Mouse (Mus musculus) heart, embryonic 15.5 days (tissue): ENCODE measurements around the gene Tyw1. TPM values are rescaled to one million over a fixed set of nuclear protein-coding genes. Genes with fewer than 3 reads are reported as not detected.

Source experiments
- ATAC-seq: fragments of 200-750 bp; cut with Nextera tagmentation; replicated peaks from 2 replicates; pipeline ENCODE4 v1.8.0; 2017; ENCODE audit warnings: low read depth, moderate TSS enrichment; ENCODE audit not compliant: insufficient number of reproducible peaks, insufficient read depth, low FRiP score
- H3K27ac ChIP-seq: fragments of 300-500 bp; sonication (generic); 2 replicates; pipeline ENCODE4 v1.5.1; 2015; ENCODE audit warnings: mild to moderate bottlenecking, inconsistent platforms
- H3K27me3 ChIP-seq: fragments of 300-500 bp; sonication (generic); 2 replicates; pipeline ENCODE4 v1.6.1; 2015; ENCODE audit warnings: inconsistent platforms
- H3K36me3 ChIP-seq: fragments of 300-500 bp; sonication (generic); 2 replicates; pipeline ENCODE4 v1.6.1; 2015; ENCODE audit warnings: mild to moderate bottlenecking, inconsistent platforms
- H3K4me1 ChIP-seq: fragments of 300-500 bp; sonication (generic); replicated peaks from 2 replicates; pipeline ENCODE4 v1.6.1; 2015; ENCODE audit warnings: inconsistent platforms
- H3K4me2 ChIP-seq: fragments of 300-500 bp; sonication (generic); 2 replicates; pipeline ENCODE4 v1.6.1; 2015; ENCODE audit warnings: inconsistent platforms, mild to moderate bottlenecking, moderate library complexity
- H3K4me3 ChIP-seq: fragments of 300-500 bp; sonication (generic); 2 replicates; pipeline ENCODE4 v1.5.1; 2015; ENCODE audit warnings: mild to moderate bottlenecking, inconsistent platforms
- H3K9ac ChIP-seq: fragments of 300-500 bp; sonication (generic); 2 replicates; pipeline ENCODE4 v1.6.1; 2015; ENCODE audit warnings: mild to moderate bottlenecking, inconsistent platforms
- H3K9me3 ChIP-seq: fragments of 300-500 bp; sonication (generic); replicated peaks from 2 replicates; pipeline ENCODE4 v1.6.1; 2016; ENCODE audit warnings: inconsistent platforms
- WGBS: fragments of 180-500 bp; shearing (Covaris S2); methylation state at CpG from one replicate; pipeline ENCODE4 v1.1.7; 2015; ENCODE audit warnings: mixed read lengths; 5-methylcytosine and 5-hydroxymethylcytosine counted together
- polyA plus RNA-seq: library from polyadenylated mRNA; unstranded; fragments of >200 nt; fragmentation: Nextera tagmentation; extraction: Ambion mirVana; gene quantifications from 2 replicates; pipeline ENCODE4 v1.2.1, GENCODE M21; 2015

Tyw1 gene
- polyA plus RNA-seq, 1 experiment from 2014 or later = 13.7 TPM

GRCm38 (mm10) chr5:130319783-130320182, 64.4 kb downstream of the Tyw1 start:
- Histone ChIP-seq H3K4me1 (no peaks in the 10 kb centered on the region), H3K4me3 (no peak overlapping the region), H3K27ac (no peak overlapping the region), H3K36me3 (peaks cover 14% of the 10 kb centered on the region; the same call in 1 of the 2 replicates), H3K27me3 (no peaks in the 10 kb centered on the region), H3K9ac (no peak overlapping the region), H3K9me3 (no peaks in the 10 kb centered on the region), H3K4me2 (no peak overlapping the region)
- WGBS = 89% methylated on average over 5 of the region's 5 CpGs
- no peak for ATAC-seq

- WGBS = 68% methylated on average over 3 of the region's 3 CpGs
- Histone ChIP-seq H3K4me3 (no peak overlapping the region), H3K27ac (no peak overlapping the region), H3K27me3 (no peaks in the 10 kb centered on the region), H3K4me1 (no peaks in the 10 kb centered on the region), H3K9me3 (no peaks in the 10 kb centered on the region), H3K9ac (no peak overlapping the region), H3K4me2 (no peak overlapping the region), H3K36me3 (peaks cover 15% of the 10 kb centered on the region; the same call in 1 of the 2 replicates)
- no peak for ATAC-seq
Measured at GRCm38 (mm10) chr5:130320485-130320884, 65.1 kb downstream of the Tyw1 start.

GRCm38 (mm10) chr5:130325486-130325885, 70.1 kb downstream of the Tyw1 start:
- no peak for ATAC-seq
- 92% methylated on average over 8 of the region's 8 CpGs for WGBS

GRCm38 (mm10) chr5:130327615-130328263, 72.3 kb downstream of the Tyw1 start:
- H3K4me3 ChIP-seq = no peak overlapping the region

More at GRCm38 (mm10) chr5:130325486-130325885, 70.1 kb downstream of the Tyw1 start:
- no peaks in the 10 kb centered on the region for H3K9me3 ChIP-seq
- no peak overlapping the region for H3K9ac ChIP-seq
- H3K4me2 ChIP-seq = no peak overlapping the region
- no peaks in the 10 kb centered on the region for H3K4me1 ChIP-seq
- peaks cover 14% of the 10 kb centered on the region for H3K36me3 ChIP-seq
- no peak overlapping the region for H3K27ac ChIP-seq
- H3K27me3 ChIP-seq = no peaks in the 10 kb centered on the region
- H3K4me3 ChIP-seq = no peak overlapping the region

GRCm38 (mm10) chr5:130328366-130328765, 72.9 kb downstream of the Tyw1 start:
- 75% methylated on average over 9 of the region's 9 CpGs for WGBS
- Histone ChIP-seq H3K9ac (no peak overlapping the region), H3K36me3 (peaks cover 14% of the 10 kb centered on the region), H3K4me2 (no peak overlapping the region), H3K27me3 (no peaks in the 10 kb centered on the region), H3K4me1 (no peaks in the 10 kb centered on the region), H3K27ac (no peak overlapping the region), H3K9me3 (no peaks in the 10 kb centered on the region), H3K4me3 (no peak overlapping the region)
- no peak for ATAC-seq

More at GRCm38 (mm10) chr5:130327615-130328263, 72.3 kb downstream of the Tyw1 start:
- Histone ChIP-seq H3K4me2 (no peak overlapping the region), H3K36me3 (peaks cover 14% of the 10 kb centered on the region), H3K27ac (no peak overlapping the region), H3K4me1 (no peaks in the 10 kb centered on the region), H3K9me3 (no peaks in the 10 kb centered on the region), H3K27me3 (no peaks in the 10 kb centered on the region), H3K9ac (no peak overlapping the region)
- no peak for ATAC-seq
- 71% methylated on average over 6 of the region's 6 CpGs for WGBS

GRCm38 (mm10) chr5:130329889-130330288, 74.5 kb downstream of the Tyw1 start:
- no peaks in the 10 kb centered on the region for H3K9me3 ChIP-seq
- WGBS = 57% methylated on average over 2 of the region's 2 CpGs
- ATAC-seq = no peak
- H3K9ac ChIP-seq = no peak overlapping the region
- no peak overlapping the region for H3K4me3 ChIP-seq
- no peaks in the 10 kb centered on the region for H3K4me1 ChIP-seq
- no peak overlapping the region for H3K27ac ChIP-seq
- H3K27me3 ChIP-seq = no peaks in the 10 kb centered on the region
- peaks cover 5% of the 10 kb centered on the region for H3K36me3 ChIP-seq
- H3K4me2 ChIP-seq = no peak overlapping the region

DNA sequence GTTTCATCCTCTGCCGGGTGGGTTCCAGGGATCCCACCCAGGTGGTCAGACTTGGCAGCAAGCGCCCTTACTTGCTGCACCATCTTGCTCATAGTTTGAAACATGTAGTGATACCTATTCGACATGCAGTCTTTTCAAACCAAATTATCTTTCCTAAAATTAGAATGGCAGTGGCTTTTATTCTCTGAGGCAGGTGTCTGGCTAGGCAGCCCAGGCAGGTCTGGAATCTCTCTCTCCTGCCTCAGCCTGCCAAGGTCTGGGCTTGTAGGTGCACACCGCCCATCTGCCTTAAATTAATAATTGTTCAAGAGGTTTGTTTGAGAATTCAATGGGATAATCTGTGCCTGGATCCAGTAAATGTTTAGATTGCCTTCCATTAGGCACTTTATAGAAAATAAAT, 75.4 kb downstream of the Tyw1 start:
- Histone ChIP-seq H3K4me1 (no peaks in the 10 kb centered on the region), H3K27ac (no peak overlapping the region), H3K4me3 (no peak overlapping the region), H3K27me3 (no peaks in the 10 kb centered on the region), H3K4me2 (no peak overlapping the region), H3K9ac (no peak overlapping the region), H3K9me3 (no peaks in the 10 kb centered on the region), H3K36me3 (peaks cover 10% of the 10 kb centered on the region)
- 76% methylated on average over 4 of the region's 4 CpGs for WGBS
- ATAC-seq = no peak

- H3K4me3 ChIP-seq = no peak overlapping the region
- no peak overlapping the region for H3K27ac ChIP-seq
- H3K27me3 ChIP-seq = no peaks in the 10 kb centered on the region
- no peaks in the 10 kb centered on the region for H3K4me1 ChIP-seq
- H3K9me3 ChIP-seq = no peaks in the 10 kb centered on the region
- no peak for ATAC-seq
- H3K36me3 ChIP-seq = peaks cover 10% of the 10 kb centered on the region
- H3K9ac ChIP-seq = no peak overlapping the region
- WGBS = 67% methylated on average over 4 of the region's 4 CpGs
- no peak overlapping the region for H3K4me2 ChIP-seq
Measured at GRCm38 (mm10) chr5:130331206-130331605, 75.8 kb downstream of the Tyw1 start.

GRCm38 (mm10) chr5:130333566-130333965, 78.1 kb downstream of the Tyw1 start:
- no peak overlapping the region for H3K9ac ChIP-seq
- H3K36me3 ChIP-seq = peaks cover 20% of the 10 kb centered on the region
- H3K4me2 ChIP-seq = no peak overlapping the region
- H3K27me3 ChIP-seq = no peaks in the 10 kb centered on the region
- H3K27ac ChIP-seq = no peak overlapping the region
- WGBS = 87% methylated on average over 7 of the region's 7 CpGs
- no peak for ATAC-seq
- H3K4me3 ChIP-seq = no peak overlapping the region
- no peaks in the 10 kb centered on the region for H3K9me3 ChIP-seq
- no peaks in the 10 kb centered on the region for H3K4me1 ChIP-seq

DNA sequence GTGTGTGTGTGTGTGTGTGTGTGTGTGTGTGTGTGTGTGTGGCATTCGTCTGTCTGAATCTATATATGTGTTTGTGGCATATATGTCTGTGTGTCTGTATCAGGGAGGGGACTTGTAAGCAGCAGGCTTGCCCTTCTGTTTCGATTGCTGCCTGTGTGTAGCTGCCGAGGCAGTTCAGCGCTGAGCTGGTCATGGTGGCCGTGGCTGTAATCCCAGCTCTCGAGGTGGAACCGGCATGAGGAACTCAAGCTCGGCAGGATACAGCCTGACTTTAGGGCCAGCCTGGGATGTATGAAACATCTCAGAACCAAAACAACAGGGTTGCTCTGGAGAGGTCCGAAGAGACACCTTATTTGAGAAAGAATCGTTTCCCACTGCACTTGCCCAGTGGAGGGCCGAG, 78.6 kb downstream of the Tyw1 start:
- Histone ChIP-seq H3K9me3 (no peaks in the 10 kb centered on the region), H3K36me3 (peaks cover 20% of the 10 kb centered on the region), H3K27me3 (no peaks in the 10 kb centered on the region), H3K9ac (no peak overlapping the region), H3K27ac (no peak overlapping the region), H3K4me3 (no peak overlapping the region), H3K4me1 (no peaks in the 10 kb centered on the region), H3K4me2 (no peak overlapping the region)
- ATAC-seq = no peak
- 95% methylated on average over 11 of the region's 11 CpGs for WGBS

DNA sequence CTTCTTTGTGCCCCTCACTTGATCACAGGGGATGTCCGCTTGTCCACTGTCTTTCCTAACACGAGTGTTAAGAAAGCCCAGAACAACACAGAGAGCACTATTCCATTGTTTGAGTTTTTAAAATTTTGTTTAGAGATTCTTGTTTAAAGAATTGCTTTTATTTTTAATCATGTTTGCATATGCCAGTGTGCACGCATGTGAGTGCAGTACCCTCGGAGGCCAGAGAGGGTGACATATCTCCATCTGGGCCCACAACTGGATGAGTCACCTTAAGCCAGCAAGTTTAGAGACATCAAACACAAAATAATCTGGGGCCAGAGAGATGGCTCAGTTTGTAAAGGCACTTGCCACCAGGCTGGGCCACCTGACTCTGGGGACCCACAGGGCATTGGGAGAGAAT, 80.0 kb downstream of the Tyw1 start:
- Histone ChIP-seq H3K9me3 (no peaks in the 10 kb centered on the region), H3K27me3 (no peaks in the 10 kb centered on the region), H3K4me3 (no peak overlapping the region), H3K4me2 (no peak overlapping the region), H3K27ac (no peak overlapping the region), H3K4me1 (no peaks in the 10 kb centered on the region), H3K9ac (no peak overlapping the region), H3K36me3 (peaks cover 21% of the 10 kb centered on the region)
- ATAC-seq = no peak
- WGBS = 95% methylated on average over 4 of the region's 4 CpGs

- H3K4me2 ChIP-seq = no peak overlapping the region
- no peaks in the 10 kb centered on the region for H3K9me3 ChIP-seq
- no peak overlapping the region for H3K9ac ChIP-seq
- no peak for ATAC-seq
- peaks cover 29% of the 10 kb centered on the region; the same call in 1 of the 2 replicates for H3K36me3 ChIP-seq
- no peaks in the 10 kb centered on the region for H3K27me3 ChIP-seq
- no peaks in the 10 kb centered on the region for H3K4me1 ChIP-seq
- no peak overlapping the region for H3K4me3 ChIP-seq
- 87% methylated on average over 15 of the region's 15 CpGs for WGBS
- no peak overlapping the region for H3K27ac ChIP-seq
Measured at GRCm38 (mm10) chr5:130340656-130341055, 85.2 kb downstream of the Tyw1 start.
